Mouse (Mus musculus) forebrain, embryonic 13.5 days (tissue): ENCODE measurements around the gene Fibcd1. TPM values are rescaled to one million over a fixed set of nuclear protein-coding genes. Genes with fewer than 3 reads are reported as not detected.

Experiments
- ATAC-seq: fragments of 200-750 bp; cut with Nextera tagmentation; 2 replicates; pipeline ENCODE4 v1.8.0; 2017
- H3K27ac ChIP-seq: fragments of 300-500 bp; sonication (generic); 2 replicates; pipeline ENCODE4 v1.5.1; 2015; ENCODE audit warnings: inconsistent platforms, mild to moderate bottlenecking, moderate library complexity
- H3K27me3 ChIP-seq: fragments of 300-500 bp; sonication (generic); 2 replicates; pipeline ENCODE4 v1.6.1; 2015; ENCODE audit warnings: mild to moderate bottlenecking, inconsistent platforms
- H3K36me3 ChIP-seq: fragments of 300-500 bp; sonication (generic); 2 replicates; pipeline ENCODE4 v1.6.1; 2015; ENCODE audit warnings: mild to moderate bottlenecking, inconsistent platforms; ENCODE audit not compliant: poor library complexity, severe bottlenecking
- H3K4me1 ChIP-seq: fragments of 300-500 bp; sonication (generic); 2 replicates; pipeline ENCODE4 v1.6.1; 2015; ENCODE audit warnings: inconsistent platforms
- H3K4me2 ChIP-seq: fragments of 300-500 bp; sonication (generic); 2 replicates; pipeline ENCODE4 v1.6.1; 2015; ENCODE audit warnings: inconsistent platforms, mild to moderate bottlenecking, moderate library complexity
- H3K4me3 ChIP-seq: fragments of 300-500 bp; sonication (generic); 2 replicates; pipeline ENCODE4 v1.5.1; 2015; ENCODE audit warnings: mild to moderate bottlenecking, inconsistent platforms
- H3K9ac ChIP-seq: fragments of 300-500 bp; sonication (generic); 2 replicates; pipeline ENCODE4 v1.6.1; 2015; ENCODE audit warnings: mild to moderate bottlenecking, inconsistent platforms
- H3K9me3 ChIP-seq: fragments of 300-500 bp; sonication (generic); replicated peaks from 2 replicates; pipeline ENCODE4 v1.6.1; 2016; ENCODE audit warnings: inconsistent platforms
- WGBS: fragments of 180-500 bp; shearing (Covaris S2); methylation state at CpG from one replicate; pipeline ENCODE4 v1.1.7; 2015; 5-methylcytosine and 5-hydroxymethylcytosine counted together
- polyA plus RNA-seq: library from polyadenylated mRNA; unstranded; fragments of >200 nt; fragmentation: Nextera tagmentation; extraction: Ambion mirVana; gene quantifications from 2 replicates; pipeline ENCODE4 v1.2.1, GENCODE M21; 2015

Gene Fibcd1
- polyA plus RNA-seq, 1 experiment from 2014 or later: 1.5 TPM

GRCm38 (mm10) chr2:31855991-31856390, 10.2 kb upstream of the Fibcd1 start:
- Histone ChIP-seq H3K9me3 (no peaks in the 10 kb centered on the region), H3K27ac (no peak overlapping the region), H3K4me1 (peaks cover 25% of the 10 kb centered on the region), H3K4me2 (no peak overlapping the region), H3K9ac (no peak overlapping the region), H3K36me3 (no peaks in the 10 kb centered on the region), H3K27me3 (peaks cover 43% of the 10 kb centered on the region), H3K4me3 (no peak overlapping the region)
- WGBS: 79% methylated on average over 8 of the region's 8 CpGs
- no peak for ATAC-seq

- H3K27ac ChIP-seq: no peak overlapping the region
- WGBS: 69% methylated on average over 12 of the region's 12 CpGs
- ATAC-seq: no peak
- no peaks in the 10 kb centered on the region for H3K9me3 ChIP-seq
- H3K4me1 ChIP-seq: peaks cover 22% of the 10 kb centered on the region
- no peaks in the 10 kb centered on the region for H3K36me3 ChIP-seq
- H3K9ac ChIP-seq: no peak overlapping the region
- H3K4me2 ChIP-seq: no peak overlapping the region
- peaks cover 51% of the 10 kb centered on the region for H3K27me3 ChIP-seq
- no peak overlapping the region for H3K4me3 ChIP-seq
Observed at GRCm38 (mm10) chr2:31850141-31850540, 4.3 kb upstream of the Fibcd1 start.

GRCm38 (mm10) chr2:31847908-31848307, 2.1 kb upstream of the Fibcd1 start:
- Histone ChIP-seq H3K9ac (no peak overlapping the region), H3K4me3 (no peak overlapping the region), H3K27ac (no peak overlapping the region), H3K27me3 (peaks cover 61% of the 10 kb centered on the region), H3K9me3 (no peaks in the 10 kb centered on the region), H3K4me2 (no peak overlapping the region), H3K36me3 (no peaks in the 10 kb centered on the region), H3K4me1 (peaks cover 31% of the 10 kb centered on the region)
- WGBS: 15% methylated on average over 6 of the region's 6 CpGs
- no peak for ATAC-seq

GRCm38 (mm10) chr2:31846692-31847660, 1.2 kb upstream of the Fibcd1 start:
- WGBS: 2% methylated on average over 35 of the region's 35 CpGs
- no peaks in the 10 kb centered on the region for H3K36me3 ChIP-seq
- peaks cover 31% of the 10 kb centered on the region for H3K4me1 ChIP-seq
- peaks cover 64% of the 10 kb centered on the region for H3K27me3 ChIP-seq
- H3K4me2 ChIP-seq: peak overlapping the region; percentile 92
- H3K27ac ChIP-seq: no peak overlapping the region
- no peak for ATAC-seq
- H3K4me3 ChIP-seq: peak overlapping the region; percentile 53
- H3K9me3 ChIP-seq: no peaks in the 10 kb centered on the region
- H3K9ac ChIP-seq: peak overlapping the region; percentile 58

- ATAC-seq: 0 out of 2 replicates have a peak, but pooled peaks have one; percentile 20
- Histone ChIP-seq H3K4me1 (peaks cover 31% of the 10 kb centered on the region), H3K9ac (peak overlapping the region; percentile 58), H3K27me3 (peaks cover 73% of the 10 kb centered on the region), H3K27ac (no peak overlapping the region), H3K36me3 (no peaks in the 10 kb centered on the region), H3K4me2 (peak overlapping the region; percentile 92), H3K9me3 (no peaks in the 10 kb centered on the region), H3K4me3 (peak overlapping the region; percentile 53)
- WGBS: 2% methylated on average over 22 of the region's 26 CpGs
Observed at GRCm38 (mm10) chr2:31845512-31845895, 301 bp downstream of the Fibcd1 start.

GRCm38 (mm10) chr2:31844729-31845136, 1.1 kb downstream of the Fibcd1 start:
- H3K27me3 ChIP-seq: peaks cover 73% of the 10 kb centered on the region

GRCm38 (mm10) chr2:31838868-31839267, 6.9 kb downstream of the Fibcd1 start:
- H3K4me1 ChIP-seq: 0 out of 2 replicates have a peak, but pooled peaks cover 5% of the 10 kb centered on the region
- no peak for ATAC-seq

More at GRCm38 (mm10) chr2:31844729-31845136, 1.1 kb downstream of the Fibcd1 start:
- H3K4me3 ChIP-seq: peak overlapping the region; percentile 53; the same call in 1 of the 2 replicates
- 3% methylated on average over 10 of the region's 10 CpGs for WGBS
- ATAC-seq: peak; percentile 83
- H3K9me3 ChIP-seq: no peaks in the 10 kb centered on the region
- H3K9ac ChIP-seq: no peak overlapping the region
- peak overlapping the region; percentile 92; the same call in 1 of the 2 replicates for H3K4me2 ChIP-seq
- H3K4me1 ChIP-seq: peaks cover 31% of the 10 kb centered on the region
- H3K27ac ChIP-seq: no peak overlapping the region
- no peaks in the 10 kb centered on the region for H3K36me3 ChIP-seq

GRCm38 (mm10) chr2:31836985-31837384, 8.8 kb downstream of the Fibcd1 start:
- Histone ChIP-seq H3K27me3 (peaks cover 34% of the 10 kb centered on the region), H3K4me1 (0 out of 2 replicates have a peak, but pooled peaks cover 5% of the 10 kb centered on the region), H3K36me3 (no peaks in the 10 kb centered on the region), H3K9me3 (no peaks in the 10 kb centered on the region), H3K4me3 (no peak overlapping the region), H3K9ac (no peak overlapping the region; the same call in 1 of the 2 replicates), H3K27ac (no peak overlapping the region), H3K4me2 (no peak overlapping the region)
- ATAC-seq: no peak
- WGBS: 35% methylated on average over 6 of the region's 6 CpGs

More at GRCm38 (mm10) chr2:31838868-31839267, 6.9 kb downstream of the Fibcd1 start:
- H3K27me3 ChIP-seq: peaks cover 41% of the 10 kb centered on the region
- H3K27ac ChIP-seq: no peak overlapping the region
- H3K9me3 ChIP-seq: no peaks in the 10 kb centered on the region
- H3K36me3 ChIP-seq: no peaks in the 10 kb centered on the region
- H3K9ac ChIP-seq: no peak overlapping the region
- no peak overlapping the region for H3K4me3 ChIP-seq
- WGBS: 35% methylated on average over 1 of the region's 1 CpGs
- no peak overlapping the region for H3K4me2 ChIP-seq

GRCm38 (mm10) chr2:31836091-31836490, 9.7 kb downstream of the Fibcd1 start:
- Histone ChIP-seq H3K27me3 (peaks cover 32% of the 10 kb centered on the region), H3K4me2 (no peak overlapping the region), H3K27ac (no peak overlapping the region), H3K4me3 (no peak overlapping the region), H3K9ac (no peak overlapping the region), H3K4me1 (0 out of 2 replicates have a peak, but pooled peaks cover 5% of the 10 kb centered on the region), H3K9me3 (no peaks in the 10 kb centered on the region), H3K36me3 (no peaks in the 10 kb centered on the region)
- 66% methylated on average over 10 of the region's 10 CpGs for WGBS
- no peak for ATAC-seq

GRCm38 (mm10) chr2:31828311-31828825, 17.4 kb downstream of the Fibcd1 start:
- Histone ChIP-seq H3K27ac (peak overlapping the region; percentile 84), H3K9ac (no peak overlapping the region), H3K27me3 (peaks cover 17% of the 10 kb centered on the region), H3K4me2 (peak overlapping the region; percentile 45), H3K36me3 (no peaks in the 10 kb centered on the region), H3K9me3 (no peaks in the 10 kb centered on the region), H3K4me3 (no peak overlapping the region; the same call in 1 of the 2 replicates), H3K4me1 (peaks cover 56% of the 10 kb centered on the region)
- WGBS: 4% methylated on average over 4 of the region's 4 CpGs
- peak; percentile 44 for ATAC-seq

GRCm38 (mm10) chr2:31827877-31828276, 17.9 kb downstream of the Fibcd1 start:
- Histone ChIP-seq H3K36me3 (no peaks in the 10 kb centered on the region), H3K9ac (no peak overlapping the region), H3K4me3 (no peak overlapping the region; the same call in 1 of the 2 replicates), H3K4me1 (peaks cover 61% of the 10 kb centered on the region), H3K27ac (peak overlapping the region; percentile 84), H3K9me3 (no peaks in the 10 kb centered on the region), H3K4me2 (peak overlapping the region; percentile 45), H3K27me3 (peaks cover 21% of the 10 kb centered on the region)
- peak; percentile 77 for ATAC-seq
- 26% methylated on average over 7 of the region's 7 CpGs for WGBS
